Mouse (Mus musculus) neural tube, embryonic 15.5 days (tissue): ENCODE measurements around the gene Slc25a31. TPM values are rescaled to one million over a fixed set of nuclear protein-coding genes. Genes with fewer than 3 reads are reported as not detected.

Experiments
- ATAC-seq: fragments of 200-750 bp; cut with Nextera tagmentation; 2 replicates; pipeline ENCODE4 v1.8.0; 2017; ENCODE audit warnings: mild to moderate bottlenecking, moderate TSS enrichment, moderate library complexity; ENCODE audit not compliant: low FRiP score
- H3K27ac ChIP-seq: fragments of 300-500 bp; sonication (generic); replicated peaks from 2 replicates; pipeline ENCODE4 v1.5.1; 2015; ENCODE audit warnings: mild to moderate bottlenecking, inconsistent platforms
- H3K27me3 ChIP-seq: fragments of 300-500 bp; sonication (generic); replicated peaks from 2 replicates; pipeline ENCODE4 v1.6.1; 2015; ENCODE audit warnings: inconsistent platforms
- H3K36me3 ChIP-seq: fragments of 300-500 bp; sonication (generic); 2 replicates; pipeline ENCODE4 v1.6.1; 2015; ENCODE audit warnings: inconsistent platforms
- H3K4me1 ChIP-seq: fragments of 300-500 bp; sonication (generic); 2 replicates; pipeline ENCODE4 v1.6.1; 2015; ENCODE audit warnings: inconsistent platforms
- H3K4me2 ChIP-seq: fragments of 300-500 bp; sonication (generic); 2 replicates; pipeline ENCODE4 v1.6.1; 2015; ENCODE audit warnings: inconsistent platforms, mild to moderate bottlenecking, moderate library complexity
- H3K4me3 ChIP-seq: fragments of 300-500 bp; sonication (generic); replicated peaks from 2 replicates; pipeline ENCODE4 v1.5.1; 2015; ENCODE audit warnings: mild to moderate bottlenecking, inconsistent platforms
- H3K9ac ChIP-seq: fragments of 300-500 bp; sonication (generic); replicated peaks from 2 replicates; pipeline ENCODE4 v1.6.1; 2015; ENCODE audit warnings: mild to moderate bottlenecking, inconsistent platforms
- H3K9me3 ChIP-seq: fragments of 300-500 bp; sonication (generic); replicated peaks from 2 replicates; pipeline ENCODE4 v1.6.1; 2016; ENCODE audit warnings: inconsistent platforms
- whole genome bisulfite sequencing: fragments of 180-500 bp; shearing (Covaris S2); methylation state at CpG from one replicate; pipeline ENCODE4 v1.1.7; 2015; ENCODE audit warnings: mixed read lengths; 5-methylcytosine and 5-hydroxymethylcytosine counted together
- polyA plus RNA-seq: library from polyadenylated mRNA; unstranded; fragments of >200 nt; fragmentation: Nextera tagmentation; extraction: Ambion mirVana; gene quantifications from 2 replicates; pipeline ENCODE4 v1.2.1, GENCODE M21; 2015

The Slc25a31 gene
- polyA plus RNA-seq, 1 experiment from 2014 or later = 0.41 TPM

DNA sequence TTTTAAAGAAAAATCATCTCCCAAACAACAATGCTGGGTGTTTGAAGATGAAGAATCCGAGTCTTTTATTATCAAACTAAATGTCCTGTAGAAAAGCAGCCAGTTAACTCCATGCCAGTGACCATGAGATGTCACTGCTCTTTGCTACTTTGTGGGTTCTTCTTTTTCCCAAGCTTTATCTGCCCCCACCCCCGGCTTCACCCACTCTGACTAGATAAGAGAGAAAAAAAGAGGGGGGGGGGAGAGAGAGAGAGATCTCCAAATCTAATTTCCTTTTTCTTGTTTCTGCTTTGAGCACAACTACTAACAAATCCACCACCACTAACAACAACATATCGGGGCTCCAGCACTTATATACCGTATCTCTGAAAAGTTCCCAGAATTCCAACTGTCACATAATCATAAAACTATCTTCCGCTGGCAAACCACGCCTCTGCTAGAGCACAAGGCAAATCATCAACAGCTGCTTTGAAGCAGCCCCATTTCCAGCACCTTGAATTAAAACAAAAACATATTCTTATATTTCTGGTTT lies 29.8 kb downstream of the Slc25a31 start:
- Histone ChIP-seq H3K27ac (no peak overlapping the region), H3K4me2 (no peak overlapping the region), H3K36me3 (no peaks in the 10 kb centered on the region), H3K27me3 (no peaks in the 10 kb centered on the region), H3K4me3 (no peak overlapping the region), H3K4me1 (no peaks in the 10 kb centered on the region), H3K9me3 (no peaks in the 10 kb centered on the region), H3K9ac (no peak overlapping the region)
- no peak for ATAC-seq
- WGBS = 84% methylated on average over 6 of the region's 6 CpGs

DNA sequence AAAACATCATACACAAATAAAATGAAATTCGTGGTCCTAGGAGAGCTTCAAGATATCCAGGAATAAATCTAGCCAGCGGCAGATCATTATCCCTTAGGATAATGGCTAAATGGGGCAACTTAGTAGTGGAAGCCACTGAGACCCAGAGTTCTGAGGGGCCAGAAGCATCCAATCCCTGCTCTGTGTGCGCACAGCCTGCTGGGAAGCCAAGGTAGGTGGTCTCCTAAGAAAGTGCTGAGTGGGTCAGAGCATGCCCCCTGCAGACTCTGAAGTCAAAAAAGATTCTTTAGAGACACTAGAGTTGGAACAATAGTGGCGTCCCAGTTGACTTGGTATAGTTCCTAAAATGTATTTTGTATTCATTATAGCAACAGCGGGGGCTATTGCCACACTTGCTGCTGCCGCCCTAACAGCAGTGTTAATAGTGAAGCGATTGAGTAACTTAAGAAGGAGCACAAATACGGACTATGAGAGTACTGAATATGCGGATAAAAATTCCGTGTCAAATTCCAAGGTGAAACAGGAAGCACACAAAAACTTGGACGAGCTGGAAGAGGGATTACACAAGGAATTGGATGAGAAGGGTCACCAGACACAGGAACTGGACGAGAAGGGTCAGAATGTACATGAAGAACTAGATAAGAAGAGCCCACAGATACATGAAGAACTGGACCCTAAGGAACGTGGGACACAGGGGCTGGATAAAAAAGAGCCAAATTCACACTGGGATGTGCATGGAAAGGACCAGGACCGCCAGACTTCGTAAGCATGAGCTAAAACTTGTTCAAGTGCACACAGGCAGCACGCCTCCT lies 35.6 kb downstream of the Slc25a31 start, which contains the start of gene Hspa4l:
TSS of gene Hspa4l (plus strand) at position 472 of the 812 bp plus-strand sequence.
- Histone ChIP-seq H3K36me3 (no peaks in the 10 kb centered on the region), H3K27me3 (no peaks in the 10 kb centered on the region), H3K4me3 (peak within 1 kb of the TSS; percentile 94), H3K4me1 (peaks cover 18% of the 10 kb centered on the region), H3K4me2 (peak within 1 kb of the TSS; percentile 89), H3K9me3 (no peaks in the 10 kb centered on the region), H3K9ac (peak within 1 kb of the TSS; percentile 92), H3K27ac (peak within 1 kb of the TSS; percentile 93)
- WGBS = 22% methylated on average over 16 of the region's 16 CpGs
- no peak for ATAC-seq

DNA sequence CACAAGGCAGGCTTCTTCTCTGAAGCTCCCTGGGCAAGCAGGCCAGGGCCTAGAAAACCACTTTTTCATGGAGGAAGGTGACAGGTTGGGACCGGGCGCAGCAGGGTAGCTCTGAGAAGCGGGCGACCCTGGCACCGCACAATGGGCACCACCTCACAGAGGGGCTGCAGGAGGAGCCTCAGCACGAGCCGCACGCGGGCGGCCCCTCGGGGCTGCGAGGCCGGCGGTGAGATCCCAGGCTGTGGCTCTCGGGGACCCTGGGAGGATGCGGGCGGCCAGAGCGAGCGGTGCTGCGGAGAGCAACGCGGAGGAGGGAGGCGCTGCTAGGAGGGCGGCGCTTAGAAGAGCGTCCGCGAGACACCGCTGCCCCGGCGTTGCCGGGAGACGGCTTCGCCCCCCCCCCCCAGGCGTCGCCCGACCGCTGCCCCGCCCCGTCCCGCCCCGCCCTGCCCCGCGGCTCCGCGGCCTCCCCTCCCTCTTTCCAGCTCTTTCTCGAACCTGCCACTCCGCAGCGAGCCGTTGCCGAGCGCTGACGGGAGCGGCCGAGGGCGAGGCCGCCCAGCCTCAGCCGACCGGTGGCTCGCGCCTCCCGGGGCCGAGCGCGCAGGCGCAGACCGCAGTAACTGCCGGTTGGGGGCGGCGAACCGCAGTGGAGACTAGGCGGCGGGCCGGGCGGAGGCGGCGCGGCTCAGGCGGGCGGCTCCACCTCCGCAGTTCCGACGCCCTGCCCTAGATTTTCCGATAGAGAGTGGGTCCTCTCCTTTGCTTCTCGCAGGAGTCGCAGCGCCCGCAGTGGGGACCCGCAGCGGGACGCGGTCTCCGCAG lies 36.4 kb downstream of the Slc25a31 start:
- H3K4me3 ChIP-seq = peak overlapping the region; percentile 94
- peaks cover 18% of the 10 kb centered on the region for H3K4me1 ChIP-seq
- peak; percentile 96 for ATAC-seq
- peak overlapping the region; percentile 89 for H3K4me2 ChIP-seq
- H3K9ac ChIP-seq = peak overlapping the region; percentile 92
- peak overlapping the region; percentile 93 for H3K27ac ChIP-seq
- WGBS = under 1% methylated on average over 76 of the region's 93 CpGs
- no peaks in the 10 kb centered on the region for H3K9me3 ChIP-seq
- H3K27me3 ChIP-seq = no peaks in the 10 kb centered on the region
- no peaks in the 10 kb centered on the region for H3K36me3 ChIP-seq

DNA sequence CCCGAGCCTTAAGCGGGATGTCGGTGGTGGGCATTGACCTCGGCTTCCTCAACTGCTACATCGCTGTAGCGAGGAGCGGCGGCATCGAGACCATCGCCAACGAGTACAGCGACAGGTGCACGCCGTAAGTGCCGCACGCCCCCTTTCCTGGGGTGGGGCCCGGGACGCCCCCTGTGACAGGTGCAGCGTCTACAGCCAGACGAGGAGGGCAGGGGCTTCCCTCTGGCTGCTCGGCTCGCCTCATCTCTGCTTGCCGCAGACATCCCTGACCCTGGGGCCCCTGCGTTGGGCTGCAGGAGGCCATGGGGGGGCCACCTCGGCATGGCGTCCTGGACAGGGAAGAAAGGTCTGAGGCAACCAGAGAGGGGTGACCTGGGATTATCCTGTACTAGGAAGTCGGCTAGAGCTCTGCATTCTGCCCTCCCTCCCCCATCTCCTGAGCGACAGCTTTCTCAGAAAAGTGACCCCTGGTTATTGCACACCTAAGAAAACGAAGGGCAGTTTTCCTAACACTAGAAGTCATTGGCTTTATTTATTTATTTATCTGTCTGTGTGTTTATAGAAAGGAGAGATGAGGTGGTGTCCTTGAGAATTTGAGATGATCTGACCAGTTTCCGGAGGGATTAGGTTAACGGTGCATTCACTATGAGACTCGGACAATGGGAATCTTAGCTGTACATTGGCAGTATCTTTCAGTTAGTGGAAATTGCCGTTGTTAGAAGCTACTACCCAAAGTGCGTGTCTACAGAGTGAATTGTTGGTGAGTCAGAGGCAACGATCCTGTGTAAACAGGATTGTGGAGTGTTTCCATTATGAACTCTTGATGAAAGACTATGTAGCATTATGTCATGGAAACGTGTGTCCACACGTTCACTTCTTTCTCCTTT lies 37.2 kb downstream of the Slc25a31 start:
- peak overlapping the region; percentile 89 for H3K4me2 ChIP-seq
- ATAC-seq = no peak; the same call in 1 of the 2 replicates
- H3K36me3 ChIP-seq = no peaks in the 10 kb centered on the region
- H3K4me3 ChIP-seq = peak overlapping the region; percentile 94
- peaks cover 18% of the 10 kb centered on the region for H3K4me1 ChIP-seq
- H3K9me3 ChIP-seq = no peaks in the 10 kb centered on the region
- under 1% methylated on average over 37 of the region's 37 CpGs for WGBS
- H3K9ac ChIP-seq = peak overlapping the region; percentile 92
- no peaks in the 10 kb centered on the region for H3K27me3 ChIP-seq
- H3K27ac ChIP-seq = peak overlapping the region; percentile 93

DNA sequence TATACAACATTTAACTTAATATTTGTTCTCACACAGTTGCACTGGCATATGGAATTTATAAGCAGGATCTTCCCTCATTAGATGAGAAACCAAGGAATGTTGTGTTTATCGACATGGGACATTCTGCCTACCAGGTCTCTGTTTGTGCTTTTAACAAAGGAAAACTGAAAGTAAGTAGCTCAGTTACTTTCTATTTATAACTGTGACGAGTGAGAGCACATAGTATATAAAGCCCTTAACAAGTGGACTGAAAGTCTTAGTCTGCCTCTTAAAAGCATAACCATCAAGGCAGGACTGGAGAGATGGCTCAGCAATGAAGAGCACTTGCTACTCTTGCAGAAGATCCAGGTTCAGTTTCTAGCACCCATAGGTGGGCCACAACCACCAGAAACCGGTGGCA lies 52.1 kb downstream of the Slc25a31 start:
- no peak overlapping the region for H3K4me2 ChIP-seq
- H3K27me3 ChIP-seq = no peaks in the 10 kb centered on the region
- H3K9ac ChIP-seq = no peak overlapping the region
- H3K36me3 ChIP-seq = peaks cover 53% of the 10 kb centered on the region
- H3K9me3 ChIP-seq = no peaks in the 10 kb centered on the region
- 94% methylated on average over 3 of the region's 3 CpGs for WGBS
- H3K4me3 ChIP-seq = no peak overlapping the region
- H3K27ac ChIP-seq = no peak overlapping the region
- no peak for ATAC-seq
- H3K4me1 ChIP-seq = no peaks in the 10 kb centered on the region

DNA sequence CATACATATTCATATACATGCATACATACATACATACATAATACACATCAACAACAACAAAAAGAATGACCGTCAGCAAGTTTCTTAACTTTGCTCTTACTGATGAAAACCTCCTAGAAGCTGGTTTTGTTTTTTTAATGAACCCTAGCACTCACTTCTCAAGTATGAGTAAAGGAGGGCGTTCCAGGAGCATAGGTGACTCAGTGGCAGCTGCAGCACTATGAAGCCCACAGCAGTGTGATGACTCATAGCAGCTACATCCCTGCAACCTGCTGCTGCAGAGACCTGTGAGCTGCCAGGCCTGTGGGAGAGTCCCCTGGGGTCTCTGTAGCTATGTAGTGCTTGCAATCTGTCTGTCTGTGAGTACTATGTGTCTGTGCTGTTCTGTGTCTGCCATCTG lies 52.7 kb downstream of the Slc25a31 start:
- peaks cover 50% of the 10 kb centered on the region for H3K36me3 ChIP-seq

More for the DNA sequence above, 52.7 kb downstream of the Slc25a31 start:
- 94% methylated on average over 2 of the region's 2 CpGs for WGBS
- Histone ChIP-seq H3K9ac (no peak overlapping the region), H3K9me3 (no peaks in the 10 kb centered on the region), H3K4me1 (no peaks in the 10 kb centered on the region), H3K4me3 (no peak overlapping the region), H3K4me2 (no peak overlapping the region), H3K27me3 (no peaks in the 10 kb centered on the region), H3K27ac (no peak overlapping the region)
- ATAC-seq = no peak

Other genes with a start within 250 kb of the Slc25a31 start
- 2.1 and 2.8 TPM in 2 replicates for gene Intu, start 177.6 kb upstream of the Slc25a31 start, polyA plus RNA-seq
- gene Hspa4l, start 35.6 kb downstream of the Slc25a31 start, polyA plus RNA-seq = 46.4 and 55.7 TPM in 2 replicates
- gene Plk4, start 91.2 kb downstream of the Slc25a31 start, polyA plus RNA-seq = 13.2 and 19.5 TPM in 2 replicates
- gene Mfsd8, start 138.0 kb downstream of the Slc25a31 start, polyA plus RNA-seq = 10.4 and 10.9 TPM in 2 replicates
- 17.2 and 19.2 TPM in 2 replicates for gene Abhd18, start 138.1 kb downstream of the Slc25a31 start, polyA plus RNA-seq
- gene 1700034I23Rik, start 193.7 kb downstream of the Slc25a31 start, polyA plus RNA-seq = 0.64 and 0.73 TPM in 2 replicates
- gene Larp1b, start 241.0 kb downstream of the Slc25a31 start, polyA plus RNA-seq = 4.9 and 5.7 TPM in 2 replicates